Mouse (Mus musculus): ENCODE measurements around the gene Taar8c.
"Not testable (repeated sequence)": the region's sequence is repeated elsewhere in the genome, so short reads cannot be mapped to it uniquely, and the experiment has no call there.

DNA sequence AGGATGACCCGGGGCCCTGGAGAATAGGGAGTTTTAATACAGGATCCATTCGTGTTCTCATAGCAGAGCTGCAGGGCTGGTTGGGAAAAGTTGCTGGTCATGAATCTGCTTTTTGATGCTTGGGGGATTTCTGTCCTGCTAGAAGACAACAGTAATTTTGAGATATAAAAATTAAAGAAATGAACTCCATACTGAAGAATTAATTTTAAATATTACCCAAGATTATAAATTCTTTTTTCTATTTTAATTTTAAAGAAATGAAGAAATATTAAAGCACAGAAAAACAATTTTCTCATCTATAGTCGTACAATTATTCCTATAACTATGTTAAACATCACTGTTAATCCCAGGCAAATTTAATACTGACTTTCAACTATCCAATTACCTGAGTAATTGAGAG is at the start of gene Taar8c:
- TF ChIP-seq POLR2A (IDR thresholded peaks at IDR 0.05; ENCODE audit: control insufficient read depth, extremely low read depth, insufficient read depth, low read length, poor library complexity); CTCF (IDR thresholded peaks at IDR 0.05; ENCODE audit: borderline replicate concordance, control insufficient read depth, extremely low read depth, insufficient read depth, low read length, poor library complexity): not testable (repeated sequence)
